Mouse (Mus musculus) thymus, postnatal 36 days (tissue): ENCODE data around the gene Cd247.
A peak's percentile ranks its signal among the peaks of the same experiment; 100 is the strongest.
"Not testable (repeated sequence)": the region's sequence is repeated elsewhere in the genome, so short reads cannot be mapped to it uniquely, and the experiment has no call there.

Source experiments
- DNase-seq, 2 experiments: peaks; one replicate each; pipeline ENCODE4 v3.0.0; 2022; ENCODE audit warnings: mixed read lengths in 2 of 2

The Cd247 gene

DNA sequence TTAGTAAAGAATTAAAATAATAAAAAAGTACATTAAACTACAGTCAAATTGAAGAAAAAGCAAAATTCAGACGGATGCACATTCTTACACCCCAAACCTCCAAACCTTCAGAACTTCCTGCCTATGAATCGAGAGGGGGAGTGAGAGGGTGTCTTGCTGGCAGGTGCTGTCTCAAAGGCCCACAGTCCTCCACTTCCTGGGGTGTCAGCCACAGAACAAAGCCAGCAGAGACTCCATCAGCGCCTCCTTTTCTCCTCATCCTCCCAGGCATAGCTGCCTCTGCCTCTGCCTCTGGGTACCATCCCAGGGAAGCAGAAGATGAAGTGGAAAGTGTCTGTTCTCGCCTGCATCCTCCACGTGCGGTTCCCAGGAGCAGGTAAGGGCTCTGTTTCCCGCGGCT is at the start of gene Cd247:
Gene Cd247 (plus strand): TSS at position 171 of the 400 bp plus-strand sequence.
- DNase-seq: peak; percentile 78 to 84

DNA sequence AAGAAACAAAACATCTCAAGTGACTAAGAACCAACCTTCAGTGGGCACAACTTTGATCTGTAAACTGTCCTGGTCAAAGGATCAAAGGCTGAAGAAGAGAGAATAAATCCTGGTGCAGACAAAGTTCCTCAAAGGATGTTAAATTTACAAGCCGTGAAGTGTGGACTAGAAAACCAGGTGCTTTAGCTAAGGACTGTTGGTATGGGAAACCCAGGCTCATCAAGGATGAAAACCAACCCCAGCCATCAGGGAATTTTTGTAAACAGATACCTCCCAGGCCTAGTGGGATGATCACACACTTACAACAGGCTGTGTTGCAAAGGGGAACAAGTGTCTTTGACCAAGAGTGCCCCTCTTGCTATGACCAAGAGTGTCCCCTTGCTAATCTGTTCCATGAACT is 49.5 kb upstream of the Cd247 start:
- DNase-seq: no peak

DNA sequence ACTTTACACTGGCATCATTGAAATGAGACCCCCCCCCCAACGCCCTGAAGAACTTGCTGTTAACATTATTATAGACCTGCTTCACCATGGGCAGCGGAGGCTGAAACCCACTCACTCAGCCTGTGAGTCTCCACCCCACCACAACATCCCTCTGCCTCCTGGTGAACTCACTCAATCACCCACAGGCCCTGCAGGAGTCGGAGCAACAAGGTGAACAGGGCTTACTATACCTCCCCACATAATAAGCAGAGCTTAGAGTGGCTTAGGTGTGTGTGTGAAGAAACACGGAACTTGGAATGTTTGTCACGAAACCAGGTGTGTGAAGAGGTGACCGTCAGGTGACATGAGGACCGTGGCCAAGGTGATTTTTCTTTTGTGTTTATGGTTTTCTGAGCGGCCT is 46.5 kb upstream of the Cd247 start:
- DNase-seq: no peak

DNA sequence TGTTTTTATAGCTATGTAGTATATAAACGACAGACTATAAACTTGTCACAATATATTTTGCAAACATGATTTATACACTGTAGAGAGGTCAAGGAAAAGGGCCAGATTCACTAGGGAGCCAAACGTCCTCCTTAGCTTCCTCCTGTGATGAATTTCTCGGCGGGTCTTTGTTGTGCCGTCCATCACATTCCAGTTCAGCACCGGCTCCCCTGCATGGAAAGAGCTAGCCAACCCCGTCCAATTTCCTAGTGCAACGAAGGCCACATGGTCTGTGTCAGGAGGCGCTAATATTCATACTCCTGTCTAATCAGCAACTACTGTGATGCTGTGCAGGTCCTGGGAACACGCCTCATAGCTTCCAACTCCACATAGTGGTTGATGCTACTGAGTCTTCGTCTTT is 40.4 kb upstream of the Cd247 start:
- DNase-seq: no peak

DNA sequence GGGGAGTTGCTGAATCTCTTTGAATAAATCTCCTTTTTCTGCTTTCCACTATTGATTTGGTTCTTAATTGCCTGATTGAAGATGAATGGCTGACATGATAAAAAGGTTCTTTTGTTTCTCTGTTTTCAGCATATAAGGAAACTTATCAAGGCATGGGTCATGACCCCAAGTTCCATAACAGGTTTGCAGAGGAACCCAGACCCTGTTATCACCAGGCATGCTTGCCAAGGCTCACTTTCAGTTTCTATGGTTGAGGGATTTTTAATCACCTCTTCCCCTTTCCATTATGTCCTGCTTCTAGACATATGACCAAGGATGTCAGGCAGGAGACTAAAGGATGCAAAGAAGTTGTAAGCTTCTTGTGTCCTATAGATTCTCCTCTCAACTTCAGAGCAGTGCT is 37.3 kb upstream of the Cd247 start:
- no peak for DNase-seq

DNA sequence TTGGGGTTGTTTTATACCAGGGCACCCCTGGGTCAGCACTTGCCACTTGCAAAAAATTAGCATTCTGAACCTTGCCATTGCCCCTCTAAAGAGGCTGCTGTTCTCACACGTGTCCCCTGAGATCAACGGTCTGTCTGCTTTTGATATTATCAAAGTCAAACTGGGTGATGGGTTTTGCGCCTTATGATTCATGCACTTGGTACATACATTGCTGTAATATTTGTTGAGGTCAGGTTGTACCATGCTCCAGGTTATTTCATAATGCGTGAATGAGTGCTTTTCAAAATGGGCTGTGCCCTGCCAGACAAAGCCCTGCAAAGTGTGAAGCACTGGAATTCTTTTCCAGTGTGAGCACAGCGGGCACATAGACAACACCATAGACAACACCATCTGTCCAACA is 36.6 kb upstream of the Cd247 start:
- no peak for DNase-seq

DNA sequence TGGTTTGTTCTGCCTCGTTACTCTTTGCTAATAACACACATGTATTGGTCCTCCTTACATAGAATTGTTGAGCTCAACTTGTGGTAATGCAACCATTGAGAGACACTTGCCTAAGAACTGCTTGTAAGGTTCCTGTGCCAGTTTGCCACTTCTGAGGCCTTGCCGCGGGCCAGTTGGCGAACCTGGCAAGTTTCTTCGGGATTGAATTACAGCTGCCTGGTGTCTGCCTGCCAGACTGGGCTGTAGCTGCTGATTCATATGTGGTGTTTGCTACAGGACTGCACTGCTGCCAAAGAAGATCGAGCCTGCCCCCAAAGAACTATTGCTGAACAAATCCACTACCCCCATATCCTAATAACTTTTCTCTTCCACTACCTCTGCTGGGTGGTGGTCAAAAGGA is 34.3 kb upstream of the Cd247 start:
- DNase-seq: no peak

DNA sequence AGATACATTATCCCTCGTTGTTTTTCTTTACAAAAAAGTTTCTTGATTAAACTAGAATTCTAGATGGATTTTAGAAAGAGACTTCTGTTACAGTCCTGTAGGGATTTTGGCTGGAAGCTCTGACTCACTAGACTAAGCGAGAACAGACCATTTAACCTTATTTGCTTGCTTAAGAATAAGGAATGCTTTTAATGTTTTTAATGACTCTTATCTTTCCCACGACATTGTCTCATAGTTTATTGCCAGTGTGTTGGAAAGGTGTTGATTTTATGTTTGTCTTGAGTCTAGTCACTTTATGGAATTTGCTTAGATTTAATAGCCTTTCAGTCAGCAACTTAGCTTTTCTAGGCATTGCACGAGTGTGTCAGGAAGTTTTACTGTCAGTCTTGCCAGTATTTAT is 33.3 kb upstream of the Cd247 start:
- no peak for DNase-seq

DNA sequence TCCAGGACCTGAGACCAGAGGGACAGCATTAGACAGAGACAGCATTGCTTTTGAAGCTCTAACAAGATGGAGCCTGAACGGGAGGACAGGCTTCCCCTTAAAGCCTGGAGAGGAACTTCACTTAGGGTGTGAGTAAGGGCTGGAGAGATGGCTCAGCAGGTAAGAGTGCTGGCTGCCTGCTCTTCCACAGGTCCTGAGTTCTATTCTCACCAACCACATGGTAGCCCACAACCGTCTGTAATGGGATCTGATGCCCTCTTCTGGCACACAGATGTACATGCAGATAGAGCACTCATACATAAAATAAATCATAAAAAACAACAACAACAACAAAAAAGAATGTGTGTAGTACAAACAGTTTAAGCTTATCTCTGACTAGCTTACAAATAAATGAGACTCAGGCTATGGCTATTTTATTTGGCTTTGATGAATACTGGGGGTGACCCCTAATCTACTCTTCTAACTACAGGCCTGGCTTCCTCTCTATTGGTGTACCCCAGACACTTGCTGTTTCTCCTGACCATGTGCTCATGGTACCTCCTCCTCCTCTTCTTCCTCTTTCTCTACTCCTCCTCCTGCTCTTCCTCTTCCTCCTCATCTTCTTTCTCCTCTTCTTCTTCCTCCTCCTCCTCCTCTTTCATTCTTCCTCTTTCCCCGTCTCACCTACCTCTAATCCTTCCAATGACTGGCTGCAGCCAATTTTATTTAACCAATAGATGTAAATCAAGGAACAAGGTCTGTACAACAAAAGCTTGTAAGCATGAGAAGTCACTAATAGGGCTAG is 26.8 kb upstream of the Cd247 start:
- no peak for DNase-seq

DNA sequence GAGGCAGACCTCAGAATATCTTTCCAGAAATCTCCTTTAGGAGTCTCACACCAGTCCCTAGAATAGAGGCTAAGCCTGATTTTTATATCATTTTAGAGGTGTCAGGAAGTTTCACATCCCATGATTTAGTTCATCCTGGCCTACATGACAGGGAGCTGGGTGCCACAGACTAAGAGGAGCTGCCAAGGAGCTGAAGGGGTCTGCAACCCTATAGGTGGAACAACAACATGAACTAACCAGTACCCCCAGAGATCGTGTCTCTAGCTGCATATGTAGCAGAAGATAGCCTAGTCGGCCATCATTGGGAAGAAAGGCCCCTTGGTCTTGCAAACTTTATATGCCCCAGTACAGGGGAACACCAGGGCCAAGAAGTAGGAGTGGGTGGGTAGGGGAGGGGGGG is 26.0 kb upstream of the Cd247 start:
- not testable (repeated sequence) for DNase-seq

DNA sequence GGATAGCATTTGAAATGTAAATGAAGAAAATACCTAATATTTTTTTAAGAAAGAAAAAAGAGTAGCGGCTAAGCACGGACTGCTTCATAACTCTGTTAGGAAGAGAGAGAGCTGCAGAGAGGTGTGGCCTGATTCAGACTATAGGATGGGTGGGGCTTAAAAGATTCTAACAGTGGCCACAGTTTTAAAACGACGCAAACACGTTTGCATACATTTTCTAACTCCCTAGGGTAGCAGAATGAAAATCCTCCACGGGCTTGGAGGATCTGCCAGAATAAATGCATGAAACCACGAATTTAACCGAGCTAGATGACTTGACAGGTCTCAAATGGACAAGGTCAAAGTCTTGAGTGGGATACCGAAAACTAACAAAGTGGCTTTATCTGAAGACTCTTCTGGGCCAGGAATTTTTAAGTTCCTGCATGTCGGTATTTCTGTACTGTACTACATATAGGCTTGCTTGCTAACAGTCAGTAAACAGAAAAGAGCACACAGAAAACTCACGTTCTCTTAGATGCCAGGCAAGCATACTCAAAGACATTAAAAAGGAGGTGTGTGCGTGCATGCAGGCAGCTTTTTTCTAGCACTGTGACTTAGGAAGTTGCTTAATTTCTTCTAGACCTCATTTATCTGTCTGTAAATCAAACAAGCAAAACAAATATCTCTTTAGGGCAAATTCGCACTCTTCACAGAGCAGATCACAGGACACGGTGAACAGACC is 25.4 kb upstream of the Cd247 start:
- no peak for DNase-seq

DNA sequence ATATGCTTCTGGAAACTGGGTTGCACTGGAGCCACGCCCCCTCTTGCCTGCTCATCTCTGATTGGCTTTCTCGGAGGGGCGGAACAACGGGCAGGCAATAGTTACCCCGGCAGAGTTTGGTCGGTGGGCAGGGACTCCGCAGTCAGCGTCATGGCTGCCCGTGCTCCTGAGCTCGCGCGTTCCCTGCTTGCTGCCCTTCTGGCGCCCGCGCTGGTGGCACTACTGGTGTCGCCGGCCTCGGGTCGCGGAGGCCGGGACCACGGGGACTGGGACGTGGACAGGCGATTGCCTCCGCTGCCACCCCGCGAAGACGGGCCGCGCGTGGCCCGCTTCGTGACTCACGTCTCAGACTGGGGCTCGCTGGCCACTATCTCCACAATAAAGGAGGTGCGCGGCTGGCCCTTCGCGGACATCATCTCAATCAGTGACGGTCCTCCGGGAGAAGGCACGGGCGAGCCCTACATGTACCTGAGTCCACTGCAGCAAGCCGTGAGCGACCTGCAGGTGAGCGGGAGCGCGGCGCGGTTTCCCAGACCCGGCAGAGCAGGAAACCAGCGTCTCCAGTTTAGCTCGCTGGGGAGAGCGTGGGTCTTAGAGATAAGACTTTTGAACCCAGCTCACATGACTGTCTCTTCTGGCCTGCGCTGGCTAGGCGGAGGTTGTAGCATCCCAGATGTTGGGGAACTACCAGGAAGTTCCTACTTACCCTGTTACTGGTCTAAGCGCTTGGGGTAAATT is 24.7 kb upstream of the Cd247 start, which contains the start of gene Creg1:
Gene Creg1 (plus strand): TSS at position 112 of the 738 bp plus-strand sequence.
- peak; percentile 94 to 95 for DNase-seq

DNA sequence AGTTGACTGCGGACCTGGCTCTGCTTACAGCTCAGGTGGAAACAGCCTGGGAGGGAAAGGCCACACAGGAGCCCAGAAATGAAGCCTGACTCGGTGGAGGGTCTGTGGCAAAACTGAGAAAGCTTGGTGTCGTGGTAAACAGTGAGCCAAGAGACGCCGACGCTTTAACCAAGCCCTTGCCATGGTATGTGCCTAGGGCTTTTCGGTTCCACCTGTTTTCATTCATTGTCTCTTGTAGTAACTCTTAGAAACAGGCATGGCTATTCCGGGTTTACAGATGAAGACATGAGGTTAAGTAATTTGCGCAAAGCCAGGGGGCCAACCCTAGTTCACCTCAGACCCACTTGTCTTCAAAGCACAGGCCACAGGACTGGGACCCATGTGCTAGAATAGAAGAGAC is 23.9 kb upstream of the Cd247 start:
- no peak for DNase-seq

DNA sequence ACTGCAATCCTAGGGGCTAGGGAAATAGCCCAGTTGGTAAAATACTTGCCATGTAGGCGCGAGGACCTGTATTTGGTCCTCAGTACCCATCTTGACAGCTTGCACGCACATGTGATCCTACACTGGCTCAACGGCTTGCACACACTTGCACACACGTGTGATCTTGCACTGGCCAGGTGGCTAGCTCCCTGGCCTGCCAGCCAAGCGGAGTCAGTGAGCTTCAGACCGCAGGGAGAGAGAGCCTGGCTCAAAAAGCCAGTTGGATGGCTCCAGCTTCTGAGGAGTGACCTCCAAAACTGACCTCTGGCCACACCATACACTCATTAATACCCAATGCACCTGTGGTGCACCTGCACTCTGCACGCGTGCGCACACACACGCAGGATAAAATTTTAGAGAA is 23.4 kb upstream of the Cd247 start:
- no peak for DNase-seq

DNA sequence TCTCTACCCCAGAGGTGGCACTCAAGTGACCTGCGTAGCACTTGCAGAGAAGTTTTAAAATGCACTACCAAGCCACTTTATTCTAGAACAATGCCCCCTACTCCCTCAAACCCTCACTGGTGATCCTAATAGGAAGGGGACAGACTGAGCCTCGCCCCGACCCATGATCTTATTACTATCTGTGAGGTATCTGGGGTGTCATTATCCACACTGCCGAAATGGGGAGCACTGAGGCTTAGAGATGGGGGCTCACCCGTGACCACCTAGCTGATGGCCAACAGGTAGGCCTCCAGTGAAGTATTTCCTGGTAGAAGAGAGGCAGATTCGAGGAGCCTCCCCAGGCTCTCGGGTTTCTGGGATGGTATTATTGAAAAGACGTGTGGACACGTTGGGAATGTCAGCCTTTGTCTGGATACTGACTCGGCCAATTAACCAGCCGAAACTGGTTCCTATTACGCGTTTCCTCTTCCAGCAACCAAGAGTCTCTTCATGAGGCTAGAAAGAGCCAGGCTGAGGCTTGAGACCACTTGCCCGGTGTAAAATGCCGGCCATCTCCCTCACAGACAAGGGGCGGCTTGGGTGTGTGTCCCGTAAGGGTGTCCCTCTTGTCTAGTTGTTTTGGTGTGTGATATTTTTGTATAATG is 22.7 kb upstream of the Cd247 start:
- no peak for DNase-seq

DNA sequence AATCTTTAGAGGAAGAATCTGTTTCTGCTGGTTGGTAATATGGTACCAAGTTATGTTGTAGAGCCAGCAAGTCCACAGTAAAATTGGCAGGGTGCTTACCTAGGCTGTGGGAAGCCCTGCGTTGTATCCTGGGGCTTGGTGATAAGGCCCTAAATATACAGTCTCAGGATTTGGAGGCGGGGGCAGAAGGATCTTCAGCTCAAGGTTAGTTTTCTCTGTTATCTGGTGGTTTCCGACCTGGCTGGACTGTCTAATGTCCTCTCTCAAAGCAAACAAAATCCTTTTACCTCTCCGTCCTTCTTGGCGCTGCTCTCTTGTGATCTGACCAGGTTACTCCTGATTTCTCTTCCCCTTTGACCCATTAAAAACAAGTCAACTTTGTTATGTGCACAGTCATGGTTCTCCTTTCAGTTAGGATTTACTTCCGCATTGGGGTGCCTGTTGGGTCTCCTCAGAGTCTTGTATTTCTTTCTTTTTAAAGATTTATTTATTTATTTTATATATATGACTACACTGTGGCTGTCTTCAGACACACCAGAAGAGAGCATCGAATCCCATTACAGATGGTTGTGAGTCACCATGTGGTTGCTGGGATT is 22.1 kb upstream of the Cd247 start:
- no peak for DNase-seq

DNA sequence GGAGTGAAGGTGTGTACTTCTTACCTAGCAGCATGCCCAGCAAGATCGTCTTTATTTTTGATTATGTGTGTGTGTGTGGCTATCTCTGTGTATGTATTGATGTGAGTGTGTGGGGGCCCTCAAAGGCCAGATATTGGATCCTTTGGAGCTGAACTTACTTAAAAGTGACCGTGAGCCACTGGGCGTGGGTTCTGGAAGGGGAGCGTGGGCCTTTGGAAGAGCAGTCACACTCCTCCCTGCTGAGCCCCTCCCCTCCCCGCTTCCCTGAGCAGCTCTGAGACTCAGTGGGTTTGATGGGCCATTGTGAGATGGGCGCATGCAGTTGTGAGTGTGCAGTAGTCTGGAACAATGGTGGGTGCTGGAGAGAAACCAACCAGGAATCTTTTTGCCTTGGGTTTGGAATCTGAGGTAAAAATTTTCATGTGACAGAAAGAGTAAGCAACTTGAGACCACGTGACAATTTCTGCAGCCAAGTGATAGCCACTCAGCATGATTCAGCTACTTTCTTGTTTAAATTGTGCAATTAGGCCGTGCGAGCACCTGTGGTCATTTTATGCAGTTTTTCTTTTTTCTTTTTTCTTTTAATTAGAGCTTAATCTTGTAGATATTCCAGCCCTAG is 19.5 kb upstream of the Cd247 start:
- no peak for DNase-seq

DNA sequence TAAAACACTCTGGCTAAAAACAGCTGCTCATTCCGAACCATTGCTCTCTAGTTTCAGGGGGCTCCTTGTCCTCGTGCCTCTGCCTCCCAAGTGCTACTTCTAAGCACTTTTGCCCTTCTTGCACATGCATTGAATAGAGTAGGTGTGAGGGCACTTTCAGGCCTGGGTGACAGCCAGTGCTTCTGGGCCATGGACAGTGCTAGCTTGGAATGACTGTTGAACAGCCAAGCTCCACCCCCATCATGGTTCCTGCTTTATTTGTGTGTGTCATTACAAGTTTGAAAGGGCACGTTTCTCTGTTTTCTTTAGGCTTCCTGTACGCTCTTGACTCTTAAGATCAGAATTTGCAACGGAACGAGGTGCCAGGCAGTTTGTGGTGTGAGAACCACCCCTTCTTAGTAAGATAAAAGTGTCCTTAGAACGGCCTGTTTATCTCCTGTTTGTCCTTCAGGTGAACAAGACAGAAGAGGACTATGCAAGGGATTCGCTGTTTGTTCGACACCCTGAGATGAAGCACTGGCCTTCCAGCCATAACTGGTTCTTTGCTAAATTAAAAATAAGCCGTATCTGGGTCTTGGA is 18.2 kb upstream of the Cd247 start:
- DNase-seq: no peak

DNA sequence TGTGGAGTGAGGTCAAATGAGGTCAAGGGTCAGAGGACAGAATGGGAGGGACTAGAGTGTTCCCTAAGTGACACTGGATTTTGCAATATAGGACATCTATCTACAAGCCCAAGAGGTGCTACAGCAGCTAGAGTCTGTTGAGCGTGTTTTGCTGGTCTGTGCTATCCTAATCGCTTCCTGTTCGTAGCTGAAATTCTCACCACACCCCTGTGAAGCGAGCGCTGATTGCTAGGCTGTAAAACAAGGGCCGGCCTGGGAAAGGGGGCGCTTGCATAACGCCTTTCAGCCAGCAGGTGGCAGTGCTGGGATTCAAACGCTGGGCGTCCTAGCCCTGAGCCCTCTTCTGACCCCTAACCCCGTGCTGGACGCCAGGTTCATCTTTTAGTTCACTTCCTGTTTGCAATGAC is 17.0 kb upstream of the Cd247 start:
- DNase-seq: peak; percentile 73 to 79

DNA sequence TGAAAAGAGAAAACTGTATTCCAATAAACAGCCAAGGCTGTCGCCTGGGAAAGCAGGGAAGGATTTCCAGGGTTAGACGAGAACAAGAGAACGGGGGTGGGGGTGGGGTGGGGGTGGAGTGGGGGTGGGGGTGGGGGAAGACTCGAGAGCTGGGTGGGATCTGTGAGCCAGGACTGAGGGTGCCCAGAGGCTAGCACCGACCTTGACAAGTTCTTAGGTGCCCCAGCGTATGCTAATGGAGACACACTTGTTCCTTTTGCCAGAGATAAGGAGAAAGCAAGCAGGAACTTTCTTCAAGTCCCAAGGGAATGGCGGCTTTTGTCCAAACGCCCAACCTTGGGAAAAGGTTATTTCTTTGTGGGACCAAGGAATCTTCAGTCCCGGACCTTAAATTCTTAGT is 16.5 kb upstream of the Cd247 start:
- no peak for DNase-seq

DNA sequence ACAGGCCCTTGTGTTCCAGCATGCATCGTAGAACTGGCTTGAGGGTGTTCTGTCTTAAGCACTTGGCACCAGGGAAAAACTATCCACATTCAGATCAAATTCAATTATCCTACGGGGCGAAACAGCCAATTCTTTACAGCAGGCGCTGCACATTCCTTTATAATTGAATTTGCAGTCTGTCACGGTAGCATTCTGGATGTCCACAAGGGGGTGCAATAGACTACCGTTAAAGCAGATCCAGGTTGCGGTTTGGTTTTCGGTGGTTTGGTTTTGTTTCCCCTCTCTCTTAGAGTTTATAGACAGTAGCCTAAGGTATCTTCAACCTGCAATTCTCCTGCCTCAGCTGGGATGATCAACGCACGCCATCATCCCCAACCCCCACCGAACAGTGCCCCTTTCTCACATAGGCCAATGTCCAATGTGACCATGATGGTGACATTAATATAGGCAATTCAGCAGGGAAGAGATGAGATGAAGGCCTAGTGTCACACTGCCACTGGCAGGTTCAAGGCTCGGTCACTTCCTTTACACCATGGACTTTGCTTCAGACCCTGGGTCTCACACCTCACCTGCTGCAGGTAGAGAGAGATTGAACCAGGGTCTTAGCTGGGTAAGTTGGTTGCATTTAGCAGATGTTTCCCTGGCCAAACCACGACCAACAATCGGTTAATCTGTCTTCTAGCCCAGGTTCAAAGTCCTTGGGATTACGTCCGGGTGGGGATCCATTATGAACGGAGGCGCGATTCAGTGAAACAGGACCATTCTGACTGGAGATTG is 12.8 kb upstream of the Cd247 start:
- DNase-seq: peak; percentile 53 to 54
